Mouse (Mus musculus) kidney, adult 2 months (tissue): ENCODE results near the gene Crtac1.

Source experiments
- CTCF ChIP-seq: fragments of 200-500 bp; conservative IDR thresholded peaks from 2 replicates; pipeline ENCODE4 v1.5.1; 2011; ENCODE audit warnings: low read depth, mild to moderate bottlenecking, control low read depth, low read length, moderate library complexity, mixed read lengths; ENCODE audit not compliant: insufficient read depth, insufficient read length
- POLR2A ChIP-seq: fragments of 200-500 bp; IDR thresholded peaks from one replicate; pipeline ENCODE4 v1.6.1; 2011; ENCODE audit warnings: low read depth, low read length, control low read depth

- TF ChIP-seq CTCF, result no peak
- no peak for TF ChIP-seq POLR2A
Observed at GRCm38 (mm10) chr19:42312191-42312590, 119.4 kb downstream of the Crtac1 start.
